Mouse (Mus musculus): Measurements from ENCODE around the gene Arid1a. TPM values are rescaled to one million over a fixed set of nuclear protein-coding genes. Genes with fewer than 3 reads are reported as not detected.
"Not testable (repeated sequence)": the region's sequence is repeated elsewhere in the genome, so short reads cannot be mapped to it uniquely, and the experiment has no call there.

The Arid1a gene
- polyA plus RNA-seq, 2 experiments from 2014 or later = 58.4 to 79.1 TPM

GRCm38 (mm10) chr4:133649989-133650699, 106.4 kb downstream of the Arid1a start, which contains the start of gene Zdhhc18:
Gene Zdhhc18, minus strand, starts transcription at chr4:133650154.
- ATAC-seq = peak; percentile 94

- not testable (repeated sequence) for ATAC-seq
Observed at GRCm38 (mm10) chr4:133649464-133649863, 107.1 kb downstream of the Arid1a start.

- no peak for ATAC-seq
Observed at GRCm38 (mm10) chr4:133645680-133646079, 110.9 kb downstream of the Arid1a start.

- no peak for ATAC-seq
Observed at GRCm38 (mm10) chr4:133645195-133645594, 111.4 kb downstream of the Arid1a start.

- ATAC-seq = no peak
Observed at GRCm38 (mm10) chr4:133634043-133634410, 122.5 kb downstream of the Arid1a start.

DNA sequence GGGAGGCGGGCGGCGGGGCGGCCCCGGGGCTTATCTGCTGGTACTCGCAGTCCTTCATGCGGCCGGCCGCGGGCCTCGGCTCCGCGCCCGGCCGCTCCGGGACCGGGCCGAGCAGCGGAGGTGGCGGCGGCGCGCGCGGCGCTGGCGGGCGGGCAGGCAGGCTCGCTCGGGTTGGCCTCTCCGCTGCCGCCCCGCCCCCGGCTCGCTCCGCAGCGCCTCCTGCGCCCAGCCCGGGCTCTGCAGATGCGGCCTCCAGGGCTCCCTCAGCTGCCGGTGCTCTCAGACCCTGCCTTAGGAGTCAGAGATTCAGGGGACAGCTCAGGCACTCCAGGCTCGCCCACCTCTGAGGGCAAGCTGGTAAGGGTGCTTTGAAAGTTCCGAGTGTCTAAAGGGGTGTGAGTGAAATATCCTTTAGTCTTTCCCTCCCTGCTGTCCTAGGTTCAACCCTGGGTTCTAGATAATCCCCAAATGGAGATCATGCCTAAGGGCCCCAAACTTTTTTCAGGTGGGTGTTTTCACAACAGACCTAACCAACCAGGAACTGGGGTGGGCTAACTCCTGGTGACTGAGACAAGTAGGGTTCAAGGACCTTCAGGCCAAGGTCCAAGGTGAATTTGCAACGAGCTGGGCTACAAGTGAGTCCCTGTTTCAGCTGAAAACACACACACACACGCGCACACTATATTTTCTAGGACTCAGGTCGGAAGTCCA, 123.1 kb downstream of the Arid1a start:
- ATAC-seq = peak; percentile 48

GRCm38 (mm10) chr4:133632483-133633327, 123.9 kb downstream of the Arid1a start:
- no peak for ATAC-seq

- ATAC-seq = no peak
Observed at GRCm38 (mm10) chr4:133631769-133632411, 124.7 kb downstream of the Arid1a start.

DNA sequence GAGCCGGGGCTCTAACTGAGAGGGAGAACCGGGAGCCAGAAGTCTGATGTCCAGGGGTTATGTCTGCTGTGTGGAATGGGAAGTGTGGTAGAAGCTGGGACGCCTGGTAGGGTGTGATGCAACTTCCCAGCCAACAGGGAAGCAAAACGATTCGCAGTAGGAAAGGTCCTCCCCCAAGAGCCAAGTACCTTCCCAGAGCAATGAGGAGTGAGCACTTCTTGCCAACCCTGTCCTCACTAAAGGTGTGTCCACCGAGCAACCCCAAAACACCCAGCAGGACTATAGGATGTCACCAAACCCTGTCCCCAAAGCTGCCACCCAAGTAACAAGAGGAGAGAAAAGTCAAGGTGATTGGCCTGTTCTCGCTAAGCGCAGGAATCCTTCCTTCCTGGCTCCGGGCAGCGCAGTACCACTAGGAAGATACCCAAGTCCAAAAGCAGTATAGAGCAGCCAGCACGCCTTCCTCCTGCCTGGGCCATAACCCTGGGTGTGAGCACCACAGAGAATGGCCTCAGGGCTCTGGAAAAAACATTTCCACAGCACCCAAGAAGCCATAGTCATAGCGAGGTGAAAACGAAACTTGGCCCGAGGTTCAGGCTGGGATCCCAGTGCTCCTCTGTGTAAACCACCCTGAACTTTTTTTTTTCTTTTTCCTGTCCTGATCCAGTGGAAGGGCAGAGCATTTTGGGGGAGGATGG, 125.3 kb downstream of the Arid1a start:
- ATAC-seq = peak; percentile 14

GRCm38 (mm10) chr4:133630326-133630920, 126.1 kb downstream of the Arid1a start:
- ATAC-seq = no peak

GRCm38 (mm10) chr4:133629191-133629590, 127.4 kb downstream of the Arid1a start:
- peak; percentile 34 for ATAC-seq

Other genes starting within 250 kb of the Arid1a start
- gene Kdf1, start 237.8 kb downstream of the Arid1a start, polyA plus RNA-seq (2017; shearing (Covaris generic)) = not detected
- gene Nudc, start 210.8 kb downstream of the Arid1a start, polyA plus RNA-seq (2017; shearing (Covaris generic)) = 10 to 100 TPM; 32.7 to 55.9 TPM
- not detected for gene Nr0b2, start 203.4 kb downstream of the Arid1a start, polyA plus RNA-seq (2017; shearing (Covaris generic))
- 1 to 10 TPM; 1.1 to 1.7 TPM for gene Gpatch3, start 182.0 kb downstream of the Arid1a start, polyA plus RNA-seq (2017; shearing (Covaris generic))
- gene Gpn2, start 172.4 kb downstream of the Arid1a start, polyA plus RNA-seq (2017; shearing (Covaris generic)) = 1 to 10 TPM; 7.8 to 7.9 TPM
- 10 to 100 TPM; 10.2 to 22.2 TPM for gene Sfn, start 154.6 kb downstream of the Arid1a start, polyA plus RNA-seq (2017; shearing (Covaris generic))
- 10 to 100 TPM; 25.8 to 28.8 TPM for gene Zdhhc18, start 106.6 kb downstream of the Arid1a start, polyA plus RNA-seq (2017; shearing (Covaris generic))
- 10 to 100 TPM; 10.6 to 11.9 TPM for gene Pigv, start 84.1 kb downstream of the Arid1a start, polyA plus RNA-seq (2017; shearing (Covaris generic))
- gene Rps6ka1, start 131.0 kb upstream of the Arid1a start, polyA plus RNA-seq (2017; shearing (Covaris generic)) = 100 to 1,000 TPM in 1 of 2 experiments, 10 to 100 TPM in 1; 96.5 to 113 TPM
- 100 to 1,000 TPM; 478 to 642 TPM for gene Hmgn2, start 211.9 kb upstream of the Arid1a start, polyA plus RNA-seq (2017; shearing (Covaris generic))
- gene Dhdds, start 244.1 kb upstream of the Arid1a start, polyA plus RNA-seq (2017; shearing (Covaris generic)) = 10 to 100 TPM; 16.7 to 20.0 TPM